Mouse (Mus musculus): ENCODE data around the gene Col8a2.

The Col8a2 gene

GRCm38 (mm10) chr4:126286492-126286891 lies at the start of gene Col8a2:
TSS of gene Col8a2 (plus strand) at chr4:126286793.
- DNase-seq: no peak

GRCm38 (mm10) chr4:126237721-126238242 lies 48.8 kb upstream of the Col8a2 start:
- DNase-seq: no peak

- DNase-seq: no peak
Measured at GRCm38 (mm10) chr4:126239862-126240475, 46.6 kb upstream of the Col8a2 start.

- no peak for DNase-seq
Measured at GRCm38 (mm10) chr4:126241956-126242355, 44.6 kb upstream of the Col8a2 start.

GRCm38 (mm10) chr4:126242510-126242909 lies 44.1 kb upstream of the Col8a2 start:
- no peak for DNase-seq

- no peak for DNase-seq
Measured at GRCm38 (mm10) chr4:126246202-126246889, 40.2 kb upstream of the Col8a2 start.

- DNase-seq: no peak
Measured at GRCm38 (mm10) chr4:126248261-126248868, 38.2 kb upstream of the Col8a2 start.

GRCm38 (mm10) chr4:126250659-126251058 lies 35.9 kb upstream of the Col8a2 start:
- no peak for DNase-seq

- DNase-seq: peak; percentile 54
Measured at GRCm38 (mm10) chr4:126251655-126252254, 34.8 kb upstream of the Col8a2 start.

GRCm38 (mm10) chr4:126252411-126253237 lies 34.0 kb upstream of the Col8a2 start:
- no peak for DNase-seq

- DNase-seq: no peak
Measured at GRCm38 (mm10) chr4:126253637-126254272, 32.8 kb upstream of the Col8a2 start.

GRCm38 (mm10) chr4:126254315-126255112 lies 32.1 kb upstream of the Col8a2 start:
- DNase-seq: peak; percentile 42

- DNase-seq: no peak
Measured at GRCm38 (mm10) chr4:126255113-126256001, 31.2 kb upstream of the Col8a2 start.

GRCm38 (mm10) chr4:126256131-126256791 lies 30.3 kb upstream of the Col8a2 start, which contains the start of gene Map7d1:
TSS of gene Map7d1 (minus strand) at chr4:126256343.
- peak; percentile 87 for DNase-seq

GRCm38 (mm10) chr4:126256967-126257881 lies 29.4 kb upstream of the Col8a2 start:
- DNase-seq: peak; percentile 64

GRCm38 (mm10) chr4:126259063-126259462 lies 27.5 kb upstream of the Col8a2 start:
- DNase-seq: no peak

GRCm38 (mm10) chr4:126259523-126260160 lies 27.0 kb upstream of the Col8a2 start:
- peak; percentile 83 for DNase-seq
